14 mouse cellular contexts compared by ENCODE assay signal in the genomic region with DNA sequence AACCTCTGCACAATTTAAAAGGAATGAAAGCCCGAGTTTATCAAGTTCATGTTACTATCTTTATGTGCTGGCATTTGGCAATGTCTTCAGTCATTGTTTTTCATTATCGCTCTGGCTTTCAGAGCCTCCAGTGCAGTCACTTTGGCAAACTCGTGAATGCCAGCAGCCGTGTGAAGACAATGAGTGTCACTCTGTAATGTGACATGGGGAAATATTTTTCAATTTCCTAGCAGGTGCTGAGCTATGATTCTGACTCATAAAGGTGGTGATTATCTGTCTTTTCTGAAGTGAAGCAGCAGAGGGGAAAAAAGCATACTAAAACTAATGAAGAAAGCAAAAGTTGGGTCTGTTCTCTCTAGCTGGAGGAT.
"Had no signal": no experiment of that assay in that cellular context is flagged by ENCODE, and none has a peak within 500 bp of the region (broad histone marks: within the 10 kb centered on the region; RNA-seq: fewer than 3 reads in every experiment).

No protein-coding gene starts in this region.

- H3K9ac ChIP-seq: liver, embryonic 14.5 days; stomach, embryonic 15.5 days had no signal

- H3K36me3 ChIP-seq: limb, embryonic 10.5 days; stomach, embryonic 15.5 days had no signal

- H3K9me3 ChIP-seq: limb, embryonic 10.5 days; stomach, embryonic 15.5 days had no signal

- H3K4me1 ChIP-seq: limb, embryonic 10.5 days; stomach, embryonic 15.5 days had no signal

- H3K27ac ChIP-seq: left cerebral cortex, adult 2 months; limb, embryonic 10.5 days; liver, embryonic 14.5 days; stomach, embryonic 15.5 days had no signal

- H3K27me3 ChIP-seq: stomach, embryonic 15.5 days had no signal

- H3K4me2 ChIP-seq: midbrain, embryonic 11.5 days; stomach, embryonic 15.5 days had no signal

- ATAC-seq: lung, postnatal 0 days; midbrain, embryonic 16.5 days had no signal

- DNase-seq: kidney, adult 8-10 months; kidney, postnatal 25 days; lung, adult 2 months; lung, postnatal 4 days; right cerebral cortex, postnatal 14 days; thymus, adult 2 months; thymus, postnatal 25 days had no signal

- H3K4me3 ChIP-seq: left cerebral cortex, adult 2 months; limb, embryonic 10.5 days; stomach, embryonic 15.5 days had no signal
